Mouse (Mus musculus) left cerebral cortex, adult 9 months (tissue): ENCODE results near the gene Acat2.
"Not testable (repeated sequence)": the region's sequence is repeated elsewhere in the genome, so short reads cannot be mapped to it uniquely, and the experiment has no call there.

Experiments
- DNase-seq, 2 experiments: peaks; one replicate each; pipeline ENCODE4 v3.0.0; 2022; ENCODE audit warnings: low spot score in 2 of 2

The Acat2 gene

GRCm38 (mm10) chr17:12960331-12960873, at the start of gene Acat2:
Acat2 (minus strand) TSS chr17:12960747.
- peak; percentile 88 to 95 for DNase-seq

GRCm38 (mm10) chr17:13009887-13010286, 49.3 kb upstream of the Acat2 start:
- DNase-seq: peak in 1 of 2 experiments; percentile 45

- DNase-seq: peak in 1 of 2 experiments; percentile 24
Observed at GRCm38 (mm10) chr17:13008528-13008927, 48.0 kb upstream of the Acat2 start.

DNA sequence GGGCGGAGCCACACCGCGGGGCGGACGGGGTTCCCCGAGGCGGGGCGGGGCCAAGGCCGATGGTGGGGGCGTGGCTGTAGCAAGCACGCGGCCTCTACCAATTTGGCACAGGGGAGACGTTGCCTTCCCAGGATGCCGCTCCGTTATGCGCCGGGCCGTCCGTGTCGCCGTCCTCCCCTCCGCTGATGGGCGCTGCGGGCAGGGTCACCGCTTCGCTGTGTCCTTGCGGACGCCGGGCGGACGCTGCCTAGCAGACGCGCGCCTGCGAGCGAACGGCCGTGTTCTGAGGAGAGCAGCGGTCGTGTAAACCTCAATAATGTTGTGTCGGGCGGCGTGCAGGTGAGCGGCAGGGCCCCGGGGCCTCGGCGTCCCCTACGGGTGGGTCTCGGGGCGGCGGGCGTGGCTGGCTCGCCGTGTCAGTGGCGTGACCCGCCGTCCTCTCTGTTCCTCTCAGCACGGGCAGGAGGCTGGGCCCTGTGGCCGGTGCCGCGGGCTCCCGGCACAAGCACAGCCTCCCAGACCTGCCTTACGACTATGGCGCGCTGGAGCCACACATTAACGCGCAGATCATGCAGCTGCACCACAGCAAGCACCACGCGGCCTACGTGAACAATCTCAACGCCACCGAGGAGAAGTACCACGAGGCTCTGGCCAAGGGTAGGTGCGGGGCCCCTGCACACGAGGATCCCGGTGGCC, 47.3 kb upstream of the Acat2 start:
- DNase-seq: peak; percentile 92 to 97

DNA sequence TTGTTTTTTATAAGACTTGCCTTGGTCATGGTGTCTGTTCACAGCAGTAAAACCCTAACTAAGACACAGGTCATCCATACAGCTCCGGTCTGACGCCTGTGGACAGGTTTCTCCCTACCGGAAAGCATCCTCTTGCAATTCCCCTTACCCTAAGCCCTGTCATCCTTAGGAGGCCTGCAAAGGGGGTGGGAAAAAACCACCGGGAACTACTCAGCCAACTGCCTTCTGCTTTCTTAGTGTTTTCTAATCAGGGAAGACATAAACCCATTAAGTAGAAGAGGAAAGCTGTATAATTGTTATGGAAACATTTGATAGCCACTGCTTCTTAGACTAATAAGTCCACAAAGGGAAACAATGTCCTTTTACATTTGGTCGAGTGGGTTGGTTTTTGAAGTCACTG, 46.4 kb upstream of the Acat2 start:
- DNase-seq: no peak

DNA sequence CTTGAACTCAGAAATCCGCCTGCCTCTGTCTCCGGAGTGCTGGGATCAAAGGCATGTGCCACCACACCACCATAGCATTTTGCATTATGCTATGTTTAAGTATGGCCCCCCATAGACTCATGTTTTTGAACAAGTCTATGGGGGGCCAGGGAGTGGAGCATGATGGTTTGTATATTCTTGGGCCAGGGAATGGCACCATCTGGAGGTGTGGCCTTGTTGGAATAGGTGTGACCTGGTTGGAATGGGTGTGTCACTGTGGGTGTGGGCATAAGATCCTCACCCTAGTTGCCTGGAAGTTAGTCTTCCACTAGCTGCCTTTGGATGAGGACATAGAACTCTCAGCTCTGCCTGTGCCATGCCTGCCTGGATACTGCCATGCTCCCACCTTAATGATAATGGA, 46.0 kb upstream of the Acat2 start, which contains the start of gene Sod2:
Gene Sod2, plus strand, starts transcription at position 301 of the 400 bp plus-strand sequence.
- not testable (repeated sequence) for DNase-seq

DNA sequence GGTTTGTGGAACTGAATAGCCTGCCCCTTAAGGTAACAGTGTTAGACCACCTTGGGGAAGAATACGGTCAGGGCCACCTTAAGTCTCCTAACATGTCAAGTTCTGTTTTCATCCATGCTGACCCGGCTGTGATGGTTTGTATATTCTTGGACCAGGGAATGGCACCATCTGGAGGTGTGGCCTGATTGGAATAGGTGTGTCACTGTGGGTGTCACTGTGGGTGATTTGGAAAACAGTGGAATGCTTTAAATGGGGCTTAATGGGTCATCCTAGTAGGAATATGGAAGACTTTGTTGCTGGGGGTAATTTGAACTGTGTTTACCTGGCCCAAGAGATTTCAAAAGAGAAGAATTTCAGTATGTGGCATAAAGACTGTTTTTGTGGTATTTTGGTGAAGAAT, 43.9 kb upstream of the Acat2 start:
- not testable (repeated sequence) for DNase-seq

- not testable (repeated sequence) for DNase-seq
Observed at GRCm38 (mm10) chr17:13002243-13002642, 41.7 kb upstream of the Acat2 start.

DNA sequence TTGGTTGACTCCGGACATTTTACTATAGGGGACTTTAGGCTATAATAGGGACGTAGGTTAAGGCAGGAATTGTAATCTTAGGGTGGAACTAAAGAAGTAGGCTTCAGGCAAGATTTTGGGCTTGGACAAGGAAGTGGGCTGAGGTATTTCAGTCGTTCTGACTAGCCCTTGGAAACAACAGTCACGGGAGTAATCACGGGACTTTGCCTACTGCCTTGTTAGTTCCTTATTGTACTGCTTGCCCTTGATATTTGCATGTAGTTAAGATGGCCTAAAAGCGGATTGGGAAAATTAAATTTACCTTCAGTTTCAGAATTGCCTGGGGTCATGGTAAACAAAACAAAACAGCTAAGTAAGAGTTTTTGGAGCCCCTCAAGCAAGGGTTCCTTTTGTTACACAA, 38.5 kb upstream of the Acat2 start:
- no peak for DNase-seq

DNA sequence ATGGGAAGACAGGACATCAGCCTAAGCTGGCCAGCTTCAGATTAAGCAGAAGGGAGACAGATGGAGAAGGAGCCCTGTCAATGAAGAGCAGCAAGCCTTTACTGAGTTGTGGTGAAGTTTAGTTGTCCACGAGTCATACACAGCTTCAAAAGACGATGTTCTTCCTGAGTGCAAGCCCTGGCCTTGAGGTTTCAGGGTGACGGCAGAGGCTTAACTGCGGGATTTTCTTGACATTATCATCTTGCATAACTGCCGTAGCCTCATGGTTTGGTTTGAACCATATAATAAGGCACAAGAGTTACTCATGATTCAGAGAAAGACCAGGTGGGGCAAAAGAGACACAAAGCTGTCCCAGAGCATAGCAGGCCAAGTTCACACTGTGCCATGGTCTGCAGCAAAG, 37.3 kb upstream of the Acat2 start:
- DNase-seq: no peak

- peak in 1 of 2 experiments; percentile 70 for DNase-seq
Observed at GRCm38 (mm10) chr17:12996345-12996744, 35.8 kb upstream of the Acat2 start.

GRCm38 (mm10) chr17:12994069-12994468, 33.5 kb upstream of the Acat2 start, which contains the start of gene Wtap:
Wtap (minus strand) TSS chr17:12994169.
- no peak for DNase-seq

DNA sequence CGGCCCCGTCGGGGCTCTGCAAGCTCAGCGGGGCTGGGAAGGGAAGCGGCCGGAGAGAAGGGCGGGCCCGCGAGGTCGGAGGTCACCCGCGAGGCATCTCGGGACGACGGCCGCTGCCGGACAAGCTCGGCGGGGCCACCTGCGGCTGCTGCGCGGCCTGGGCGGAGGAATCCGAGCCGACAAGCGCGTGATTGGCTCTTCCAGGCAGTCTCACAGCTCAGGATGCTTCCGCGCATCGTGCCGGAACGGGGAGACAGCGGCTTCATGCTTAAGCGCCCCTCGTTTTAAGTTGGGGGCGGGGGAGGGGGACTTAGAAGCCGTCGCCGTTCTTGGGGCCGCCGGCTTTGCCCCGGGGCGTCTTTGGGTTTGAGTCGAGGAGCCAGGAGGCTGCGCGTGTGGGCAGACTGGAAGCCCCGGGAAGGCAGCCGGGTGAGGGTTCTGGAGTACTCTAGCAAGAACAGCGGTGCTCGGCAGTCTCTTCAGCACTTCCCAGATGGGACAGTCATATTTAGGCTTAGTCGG, 32.0 kb upstream of the Acat2 start:
- DNase-seq: peak; percentile 81 to 94

GRCm38 (mm10) chr17:12991635-12992358, 31.2 kb upstream of the Acat2 start:
- peak; percentile 66 to 76 for DNase-seq

GRCm38 (mm10) chr17:12991194-12991634, 30.7 kb upstream of the Acat2 start:
- DNase-seq: peak in 1 of 2 experiments; percentile 24

DNA sequence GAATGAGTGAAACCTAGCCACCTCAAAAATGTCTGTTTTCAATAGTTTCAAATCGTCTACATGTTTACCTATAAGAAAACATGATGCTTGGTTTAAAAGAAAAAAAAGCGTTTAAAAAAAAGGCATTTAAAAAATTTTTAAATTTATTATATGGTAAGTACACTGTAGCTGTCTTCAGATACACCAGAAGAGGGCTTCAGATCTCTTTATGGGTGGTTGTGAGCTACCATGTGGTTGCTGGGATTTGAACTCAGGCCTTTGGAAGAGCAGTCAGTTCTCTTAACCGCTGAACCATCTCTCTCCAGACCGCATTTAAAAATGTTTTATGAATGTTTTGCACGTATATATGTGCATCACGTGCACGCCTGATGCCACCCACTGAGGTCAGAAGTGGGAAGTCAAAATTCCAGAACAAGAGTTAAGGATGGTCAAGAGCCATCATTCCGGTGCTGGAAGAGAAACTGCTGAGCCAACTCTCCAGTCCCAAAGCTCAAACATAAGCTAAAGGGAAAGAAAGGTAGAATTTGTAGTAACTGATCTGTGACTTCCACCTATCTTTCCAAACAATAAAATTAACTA, 30.1 kb upstream of the Acat2 start:
- DNase-seq: no peak

DNA sequence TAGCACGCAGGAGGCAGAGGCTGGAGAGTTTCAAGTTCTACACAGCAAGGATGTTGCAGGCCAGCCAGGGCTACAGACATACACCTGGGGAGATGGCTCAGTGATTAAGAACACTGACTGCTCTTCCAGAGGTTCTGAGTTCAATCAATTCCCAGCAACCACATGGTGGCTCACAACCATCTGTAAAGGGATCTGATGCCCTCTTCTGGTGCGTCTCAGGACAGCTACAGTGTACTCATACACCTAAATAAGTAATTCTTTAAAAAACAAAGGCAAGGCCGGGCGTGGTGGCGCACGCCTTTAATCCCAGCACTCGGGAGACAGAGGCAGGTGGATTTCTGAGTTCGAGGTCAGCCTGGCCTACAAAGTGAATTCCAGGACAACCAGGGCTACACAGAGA, 27.5 kb upstream of the Acat2 start:
- DNase-seq: not testable (repeated sequence)

GRCm38 (mm10) chr17:12983988-12984387, 23.4 kb upstream of the Acat2 start:
- no peak for DNase-seq

GRCm38 (mm10) chr17:12978546-12978945, 18.0 kb upstream of the Acat2 start:
- no peak for DNase-seq

DNA sequence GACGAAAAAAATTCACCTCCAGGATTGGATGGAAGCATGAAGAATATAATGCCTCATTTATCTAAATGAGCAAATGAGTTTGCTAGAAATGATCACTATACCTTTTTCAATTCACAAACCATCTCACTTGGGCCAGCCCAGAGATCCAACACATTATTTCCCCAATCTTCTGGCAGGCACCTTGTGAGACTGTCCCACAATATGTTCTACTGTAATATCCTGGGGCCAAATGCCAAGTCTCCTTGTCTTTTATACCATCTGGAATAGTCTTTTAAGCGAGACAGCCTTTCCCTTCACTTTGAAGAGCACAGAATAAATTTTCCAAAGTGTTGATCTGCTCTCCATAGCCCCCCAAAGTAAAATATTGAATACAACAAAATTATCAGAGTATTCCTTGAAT, 13.3 kb upstream of the Acat2 start:
- no peak for DNase-seq

DNA sequence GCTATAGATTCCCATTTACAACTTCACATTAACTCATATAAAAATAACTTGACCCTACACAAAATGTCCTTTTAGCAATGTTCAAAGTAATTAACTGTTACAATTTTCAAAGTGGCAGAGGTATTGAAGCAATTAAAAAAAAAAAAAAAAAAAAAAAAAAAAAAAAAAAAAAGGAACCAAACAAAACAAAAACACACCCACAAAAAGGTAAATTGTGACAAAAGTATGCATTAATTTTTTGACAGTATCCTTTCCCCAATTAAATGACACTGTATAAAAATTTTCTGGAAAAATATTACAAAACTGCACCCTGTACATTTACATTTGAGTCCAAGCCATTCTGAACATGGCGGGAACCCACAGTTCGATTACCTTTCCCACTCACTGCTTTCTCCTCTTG, 6.6 kb upstream of the Acat2 start:
- DNase-seq: no peak

DNA sequence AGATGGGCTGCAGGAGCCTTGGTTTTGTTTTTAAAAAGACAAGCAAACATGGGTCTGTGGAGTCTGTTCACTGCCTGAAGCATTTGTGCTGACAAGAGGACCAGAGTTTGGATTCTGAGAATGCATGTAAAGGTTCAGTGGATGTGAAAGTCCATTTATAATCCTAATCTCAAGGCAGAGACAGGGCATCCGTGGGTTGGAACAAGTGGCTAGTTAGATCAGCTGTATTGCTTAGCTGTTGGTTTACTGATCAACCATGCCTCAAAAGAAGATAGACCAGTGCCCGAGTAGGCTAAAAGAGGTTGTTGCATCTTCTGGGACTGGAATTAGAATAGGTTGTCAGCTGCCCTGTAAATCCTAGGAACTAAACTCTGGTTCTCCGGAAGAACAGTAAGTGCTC, 2.9 kb upstream of the Acat2 start:
- DNase-seq: no peak
